Mouse (Mus musculus) lung, embryonic 16.5 days (tissue): ENCODE measurements around the gene Irf3. TPM values are rescaled to one million over a fixed set of nuclear protein-coding genes. Genes with fewer than 3 reads are reported as not detected.
A peak's percentile ranks its signal among the peaks of the same experiment; 100 is the strongest.

Experiments used
- ATAC-seq: fragments of 200-750 bp; cut with Nextera tagmentation; 2 replicates; pipeline ENCODE4 v1.8.0; 2017; ENCODE audit warnings: low read depth, mild to moderate bottlenecking, moderate library complexity
- H3K27ac ChIP-seq: fragments of 300-500 bp; sonication (generic); 2 replicates; pipeline ENCODE4 v1.5.1; 2014; ENCODE audit warnings: mild to moderate bottlenecking, control low read depth, low read length
- H3K27me3 ChIP-seq: fragments of 300-500 bp; sonication (generic); 2 replicates; pipeline ENCODE4 v1.6.1; 2014; ENCODE audit warnings: low read depth, low read length, mixed read lengths; ENCODE audit not compliant: control insufficient read depth, insufficient read depth
- H3K36me3 ChIP-seq: fragments of 300-500 bp; sonication (generic); 2 replicates; pipeline ENCODE4 v1.6.1; 2014; ENCODE audit warnings: low read length; ENCODE audit not compliant: control insufficient read depth, insufficient read depth
- H3K4me1 ChIP-seq: fragments of 300-500 bp; sonication (generic); replicated peaks from 2 replicates; pipeline ENCODE4 v1.6.1; 2014; ENCODE audit warnings: low read length, mixed read lengths; ENCODE audit not compliant: control insufficient read depth, insufficient read depth
- H3K4me2 ChIP-seq: fragments of 300-500 bp; sonication (generic); 2 replicates; pipeline ENCODE4 v1.6.1; 2014; ENCODE audit warnings: low read depth, low read length, control low read depth
- H3K4me3 ChIP-seq: fragments of 300-500 bp; sonication (generic); 2 replicates; pipeline ENCODE4 v1.5.1; 2014; ENCODE audit warnings: mild to moderate bottlenecking, low read length, control low read depth
- H3K9ac ChIP-seq: fragments of 300-500 bp; sonication (generic); 2 replicates; pipeline ENCODE4 v1.6.1; 2014; ENCODE audit warnings: low read length, control low read depth
- H3K9me3 ChIP-seq: fragments of 300-500 bp; sonication (generic); 2 replicates; pipeline ENCODE4 v1.6.1; 2016; ENCODE audit warnings: low read length; ENCODE audit not compliant: control insufficient read depth
- WGBS: fragments of 180-500 bp; shearing (Covaris S2); extraction: QIAGEN DNeasy Blood & Tissue Kit; methylation state at CpG from one replicate; pipeline ENCODE4 v1.1.7; 2014; 5-methylcytosine and 5-hydroxymethylcytosine counted together
- polyA plus RNA-seq: library from polyadenylated mRNA; unstranded; fragments of >200 nt; fragmentation: Nextera tagmentation; extraction: Ambion mirVana; gene quantifications from 2 replicates; pipeline ENCODE4 v1.2.1, GENCODE M21; 2015

Gene Irf3
- polyA plus RNA-seq, 1 experiment from 2014 or later: 96.5 TPM

DNA sequence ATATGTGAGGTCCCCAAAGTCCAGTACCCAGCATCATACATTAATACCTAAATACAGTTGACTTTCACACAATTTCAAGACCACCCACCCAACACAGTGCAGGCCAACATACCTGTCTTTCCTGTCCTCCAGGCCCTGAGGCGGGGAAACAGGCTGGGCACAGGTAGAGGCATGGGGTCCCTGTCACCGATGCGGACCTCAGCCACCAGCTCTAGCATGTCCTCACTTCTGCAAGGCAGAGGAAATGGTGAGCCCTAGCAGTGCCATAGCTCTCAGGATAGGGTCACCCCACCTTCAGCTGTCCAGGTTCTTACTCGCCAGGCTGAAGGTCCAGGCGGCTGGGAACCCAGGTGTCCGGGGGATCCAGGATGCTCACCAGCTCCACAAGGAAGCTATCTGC, 14.6 kb downstream of the Irf3 start:
- no peak overlapping the region for H3K27ac ChIP-seq
- no peaks in the 10 kb centered on the region for H3K27me3 ChIP-seq
- no peak overlapping the region for H3K4me3 ChIP-seq
- peaks cover 44% of the 10 kb centered on the region for H3K36me3 ChIP-seq
- H3K9ac ChIP-seq: no peak overlapping the region
- no peaks in the 10 kb centered on the region for H3K9me3 ChIP-seq
- no peak for ATAC-seq
- WGBS: 94% methylated on average over 6 of the region's 6 CpGs
- H3K4me2 ChIP-seq: no peak overlapping the region
- peaks cover 10% of the 10 kb centered on the region for H3K4me1 ChIP-seq

DNA sequence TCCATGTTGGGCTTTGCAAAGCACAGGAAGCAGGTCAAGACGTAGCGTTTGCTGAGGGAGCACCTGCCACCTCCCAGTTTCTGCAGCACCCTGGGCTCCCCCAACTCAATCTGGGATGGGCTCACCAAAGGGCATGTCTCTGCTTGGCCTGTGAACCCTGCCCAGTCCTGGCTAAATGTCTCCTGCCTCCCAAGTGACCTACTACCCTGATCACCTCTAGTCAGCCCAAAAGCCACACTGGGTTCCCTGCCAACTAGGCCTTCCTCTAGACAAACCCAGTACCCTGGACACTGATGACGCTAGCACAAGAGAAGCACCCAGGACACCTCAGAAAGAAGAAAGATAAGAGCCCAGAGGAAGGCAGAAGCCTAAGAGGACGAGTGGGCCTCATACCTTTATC, 15.4 kb downstream of the Irf3 start:
- no peak overlapping the region for H3K9ac ChIP-seq
- H3K36me3 ChIP-seq: peaks cover 36% of the 10 kb centered on the region
- 77% methylated on average over 4 of the region's 4 CpGs for WGBS
- no peak overlapping the region for H3K4me2 ChIP-seq
- peaks cover 10% of the 10 kb centered on the region for H3K4me1 ChIP-seq
- no peak overlapping the region for H3K4me3 ChIP-seq
- no peaks in the 10 kb centered on the region for H3K9me3 ChIP-seq
- no peaks in the 10 kb centered on the region for H3K27me3 ChIP-seq
- no peak overlapping the region for H3K27ac ChIP-seq
- ATAC-seq: no peak

DNA sequence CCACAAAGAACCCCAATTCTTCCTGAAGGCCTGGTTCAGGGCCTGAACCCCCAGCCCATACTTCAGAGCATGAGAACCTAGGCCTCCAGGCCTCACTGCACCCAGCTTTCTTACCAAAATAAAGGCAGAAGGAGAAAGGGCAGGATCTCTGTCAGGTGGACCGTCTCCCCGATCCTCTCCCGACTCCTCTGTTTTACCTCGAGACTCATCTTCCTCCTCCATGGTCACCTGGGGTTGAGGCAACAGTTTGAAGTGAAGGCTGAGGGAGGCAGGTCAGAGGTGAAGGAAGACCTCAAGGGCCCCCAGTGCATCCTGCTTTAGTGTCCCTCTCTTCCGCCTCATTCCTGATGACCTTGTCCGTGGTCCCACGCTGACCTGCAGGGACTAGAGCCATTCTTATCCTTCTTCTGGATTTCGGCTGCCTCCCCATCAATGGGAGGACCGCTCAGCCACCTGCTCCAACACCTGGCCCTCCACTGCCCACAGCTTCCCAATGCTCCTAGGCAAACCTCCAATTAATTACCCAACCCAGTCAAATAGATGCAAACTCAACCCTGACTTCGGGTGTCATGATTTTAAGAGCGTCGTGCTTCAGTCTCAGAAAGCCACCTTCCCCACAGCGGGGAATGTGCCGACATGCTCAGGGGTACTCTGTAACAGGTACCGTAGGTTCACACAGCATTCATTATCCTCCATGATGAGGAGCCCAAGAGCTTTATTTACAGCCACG, 16.1 kb downstream of the Irf3 start:
- Histone ChIP-seq H3K36me3 (peaks cover 29% of the 10 kb centered on the region), H3K27me3 (no peaks in the 10 kb centered on the region), H3K9ac (no peak overlapping the region), H3K4me1 (peaks cover 13% of the 10 kb centered on the region), H3K9me3 (no peaks in the 10 kb centered on the region), H3K4me2 (no peak overlapping the region), H3K4me3 (no peak overlapping the region), H3K27ac (no peak overlapping the region)
- ATAC-seq: no peak
- WGBS: 94% methylated on average over 16 of the region's 16 CpGs

DNA sequence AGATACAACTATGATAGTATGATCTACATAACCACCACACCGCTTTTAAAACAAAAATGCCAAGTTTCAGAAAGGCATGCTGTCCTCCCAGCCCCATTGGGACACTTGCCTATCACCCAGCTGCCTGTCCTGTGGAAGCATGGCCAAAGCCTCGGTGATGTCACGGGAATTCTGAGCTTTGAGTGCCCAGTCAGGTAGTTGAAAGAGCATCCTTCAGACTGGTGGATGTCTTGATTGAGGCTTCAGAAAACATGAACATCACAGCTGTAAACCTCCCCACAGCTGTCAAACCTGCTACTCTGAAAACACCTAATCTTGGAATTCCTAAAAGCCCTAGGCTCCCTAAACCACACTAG, 16.6 kb downstream of the Irf3 start:
- ATAC-seq: no peak
- Histone ChIP-seq H3K4me3 (no peak overlapping the region), H3K27ac (no peak overlapping the region), H3K9ac (no peak overlapping the region), H3K4me1 (peaks cover 18% of the 10 kb centered on the region), H3K27me3 (no peaks in the 10 kb centered on the region), H3K36me3 (peaks cover 25% of the 10 kb centered on the region), H3K4me2 (no peak overlapping the region), H3K9me3 (no peaks in the 10 kb centered on the region)
- 91% methylated on average over 3 of the region's 3 CpGs for WGBS

DNA sequence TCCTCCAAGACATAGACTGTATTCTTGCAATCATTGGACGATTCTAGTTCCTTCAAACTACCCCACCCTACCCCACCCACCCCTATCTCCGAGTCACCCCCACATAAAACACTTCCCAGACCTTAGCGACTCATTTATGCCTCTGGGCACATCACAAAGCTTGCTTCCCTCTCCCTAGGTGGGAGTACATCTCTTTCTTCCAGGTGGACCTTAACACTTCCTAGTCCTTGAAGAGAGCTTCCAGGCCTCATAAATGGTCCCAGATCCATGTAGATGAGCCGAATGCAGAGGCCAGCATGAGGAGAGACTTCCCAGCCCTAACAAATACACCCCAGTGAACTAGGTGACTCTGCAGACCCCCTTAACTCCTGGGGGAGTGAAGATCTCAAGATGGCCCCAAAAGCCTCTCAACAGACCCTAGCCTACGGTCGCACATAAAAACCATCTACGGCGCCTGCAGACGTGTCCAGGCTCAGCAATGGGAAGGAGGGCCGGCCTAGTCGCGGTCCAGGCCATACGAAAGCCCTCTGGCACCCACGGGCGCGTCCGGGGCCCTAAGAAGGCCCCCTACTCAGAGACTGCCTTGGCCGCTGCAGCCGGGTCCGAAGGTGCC, 18.0 kb downstream of the Irf3 start:
- Histone ChIP-seq H3K27me3 (no peaks in the 10 kb centered on the region), H3K4me2 (peak overlapping the region; percentile 79), H3K9me3 (no peaks in the 10 kb centered on the region), H3K4me1 (peaks cover 19% of the 10 kb centered on the region), H3K36me3 (peaks cover 16% of the 10 kb centered on the region), H3K27ac (peak overlapping the region; percentile 85), H3K9ac (peak overlapping the region; percentile 97), H3K4me3 (peak overlapping the region; percentile 87)
- no peak for ATAC-seq
- WGBS: 0% methylated on average over 20 of the region's 20 CpGs

DNA sequence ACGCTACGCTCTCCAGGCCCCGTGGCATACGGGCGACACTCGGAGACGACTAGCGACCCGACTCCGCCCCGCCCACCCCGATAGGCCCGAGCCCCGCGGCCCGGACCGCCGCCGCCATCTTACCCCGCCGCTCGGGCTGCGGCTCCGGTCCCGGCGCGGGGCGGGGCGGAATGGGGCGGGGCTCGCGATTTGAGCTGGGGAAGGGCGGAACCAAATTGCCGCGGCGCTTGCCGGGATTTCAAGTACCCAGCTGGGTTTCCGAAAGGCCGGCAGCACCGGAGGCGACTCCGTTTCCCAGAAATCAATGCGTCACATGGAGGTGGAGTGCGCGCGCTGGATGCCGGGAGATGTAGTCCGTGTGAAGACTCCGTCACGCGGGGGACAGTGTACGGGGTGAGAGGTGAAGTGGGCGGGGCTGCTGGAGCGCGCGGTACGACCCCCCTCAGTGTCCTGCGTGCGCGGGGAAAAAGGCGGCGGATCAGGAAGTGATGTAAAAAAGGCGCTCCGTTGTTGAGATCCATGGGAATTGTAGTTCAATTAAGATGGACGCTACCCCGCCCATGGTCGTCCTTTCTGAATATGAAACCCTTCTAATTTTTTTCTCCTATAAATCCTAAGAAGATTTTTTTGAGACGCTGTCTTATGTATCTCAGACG, 18.6 kb downstream of the Irf3 start, which contains the start of gene Scaf1:
Scaf1 (minus strand) TSS at position 407 of the 656 bp plus-strand sequence.
- peaks cover 16% of the 10 kb centered on the region for H3K36me3 ChIP-seq

DNA sequence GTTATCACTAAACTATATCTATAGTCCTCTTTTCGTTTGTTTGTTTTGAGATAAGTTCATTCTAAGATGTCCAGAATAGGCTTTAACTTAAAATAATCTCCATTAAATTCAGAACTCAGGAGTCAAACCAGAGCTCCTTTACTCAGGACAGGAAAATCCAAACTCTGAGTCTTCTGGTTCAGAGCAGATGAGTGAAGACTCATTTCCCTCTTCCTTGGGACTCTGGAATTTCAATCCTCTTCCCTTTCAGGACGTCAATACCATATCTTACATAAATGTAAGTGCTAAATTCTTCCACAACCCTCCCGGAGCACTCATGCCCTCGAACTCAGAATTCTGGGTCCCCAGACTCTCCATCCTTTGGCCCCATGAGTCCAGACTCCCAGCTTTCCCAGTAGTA, 19.3 kb downstream of the Irf3 start:
- 1% methylated on average over 4 of the region's 4 CpGs for WGBS
- H3K4me1 ChIP-seq: peaks cover 19% of the 10 kb centered on the region
- H3K9ac ChIP-seq: peak overlapping the region; percentile 68
- H3K36me3 ChIP-seq: peaks cover 10% of the 10 kb centered on the region
- peak overlapping the region; percentile 100 for H3K27ac ChIP-seq
- peak overlapping the region; percentile 87 for H3K4me3 ChIP-seq
- peak overlapping the region; percentile 73 for H3K4me2 ChIP-seq
- no peaks in the 10 kb centered on the region for H3K9me3 ChIP-seq
- no peak for ATAC-seq
- H3K27me3 ChIP-seq: no peaks in the 10 kb centered on the region

More for the DNA sequence above, 18.6 kb downstream of the Irf3 start, which contains the start of gene Scaf1:
- no peaks in the 10 kb centered on the region for H3K9me3 ChIP-seq
- peak within 1 kb of the TSS; percentile 87 for H3K4me3 ChIP-seq
- peaks cover 19% of the 10 kb centered on the region for H3K4me1 ChIP-seq
- H3K4me2 ChIP-seq: peak within 1 kb of the TSS; percentile 79
- ATAC-seq: peak; percentile 87
- peak within 1 kb of the TSS; percentile 97 for H3K9ac ChIP-seq
- WGBS: under 1% methylated on average over 67 of the region's 69 CpGs
- H3K27me3 ChIP-seq: no peaks in the 10 kb centered on the region
- H3K27ac ChIP-seq: peak within 1 kb of the TSS; percentile 100

DNA sequence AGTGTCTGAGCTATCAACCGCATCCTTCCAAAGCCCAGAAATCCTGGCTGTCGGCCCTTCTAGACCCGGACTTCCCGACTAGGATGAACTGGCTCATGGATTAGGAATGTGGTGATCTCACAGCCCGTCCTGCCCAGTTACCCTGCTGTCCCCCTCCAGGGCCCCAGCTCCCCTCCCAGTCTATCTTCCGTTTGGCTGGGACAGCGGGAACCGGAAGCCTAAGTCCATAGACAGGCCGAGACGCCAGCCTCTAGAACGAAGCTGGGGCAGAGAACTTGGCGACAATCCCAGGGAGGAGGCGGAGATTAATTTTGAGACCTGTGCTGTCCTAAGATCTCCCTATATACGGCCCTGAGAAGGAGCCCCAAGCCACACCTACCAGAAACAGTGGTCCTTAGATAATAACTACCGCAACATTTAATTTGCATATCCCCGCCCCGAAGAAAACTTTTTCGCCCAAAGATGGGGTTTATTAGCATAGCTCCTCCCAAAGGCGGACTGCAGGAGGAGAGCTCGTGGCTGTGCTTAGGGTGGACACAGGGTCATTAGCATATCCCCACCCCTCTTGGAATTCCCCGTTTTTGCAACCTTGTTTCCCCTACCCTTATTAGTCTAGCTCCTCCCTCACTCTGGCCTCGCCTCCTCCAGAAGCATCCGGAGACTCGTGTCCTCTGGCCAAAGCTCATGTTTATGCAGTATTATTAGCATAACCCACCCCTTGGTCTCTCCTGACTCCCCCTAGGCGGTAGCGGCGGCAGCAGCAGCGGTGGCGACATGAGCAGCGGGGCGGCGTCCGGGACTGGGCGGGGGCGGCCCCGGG, 20.0 kb downstream of the Irf3 start, which contains the start of gene Rras:
Rras (plus strand) TSS at position 720 of the 820 bp plus-strand sequence.
- Histone ChIP-seq H3K4me3 (peak within 1 kb of the TSS; percentile 87), H3K4me2 (peak within 1 kb of the TSS; percentile 73), H3K9me3 (no peaks in the 10 kb centered on the region), H3K9ac (peak within 1 kb of the TSS; percentile 78), H3K4me1 (peaks cover 19% of the 10 kb centered on the region), H3K27me3 (no peaks in the 10 kb centered on the region), H3K36me3 (peaks cover 4% of the 10 kb centered on the region), H3K27ac (peak within 1 kb of the TSS; percentile 100)
- ATAC-seq: peak; percentile 90
- WGBS: under 1% methylated on average over 32 of the region's 36 CpGs
